Mouse (Mus musculus) liver, embryonic 13.5 days (tissue): Measurements from ENCODE around the gene Suclg2. TPM values are rescaled to one million over a fixed set of nuclear protein-coding genes. Genes with fewer than 3 reads are reported as not detected.
"Not testable (repeated sequence)": the region's sequence is repeated elsewhere in the genome, so short reads cannot be mapped to it uniquely, and the experiment has no call there.

Source experiments
- ATAC-seq: fragments of 200-750 bp; cut with Nextera tagmentation; 2 replicates; pipeline ENCODE4 v1.8.0; 2017; ENCODE audit warnings: low read depth, mild to moderate bottlenecking, moderate number of reproducible peaks, moderate library complexity
- DNase-seq: peaks from one replicate; pipeline ENCODE4 v3.0.0; 2022
- H3K27ac ChIP-seq: fragments of 300-500 bp; sonication (generic); 2 replicates; pipeline ENCODE4 v1.5.1; 2015; ENCODE audit warnings: moderate library complexity, mild to moderate bottlenecking, inconsistent platforms
- H3K27me3 ChIP-seq: fragments of 300-500 bp; sonication (generic); 2 replicates; pipeline ENCODE4 v1.6.1; 2015; ENCODE audit warnings: mild to moderate bottlenecking, inconsistent platforms
- H3K36me3 ChIP-seq: fragments of 300-500 bp; sonication (generic); 2 replicates; pipeline ENCODE4 v1.6.1; 2015; ENCODE audit warnings: mild to moderate bottlenecking, inconsistent platforms
- H3K4me1 ChIP-seq: fragments of 300-500 bp; sonication (generic); replicated peaks from 2 replicates; pipeline ENCODE4 v1.6.1; 2015; ENCODE audit warnings: inconsistent platforms
- H3K4me2 ChIP-seq: fragments of 300-500 bp; sonication (generic); 2 replicates; pipeline ENCODE4 v1.6.1; 2015; ENCODE audit warnings: inconsistent platforms, mild to moderate bottlenecking, moderate library complexity
- H3K4me3 ChIP-seq: fragments of 300-500 bp; sonication (generic); replicated peaks from 2 replicates; pipeline ENCODE4 v1.5.1; 2015; ENCODE audit warnings: mild to moderate bottlenecking, inconsistent platforms
- H3K9ac ChIP-seq: fragments of 300-500 bp; sonication (generic); 2 replicates; pipeline ENCODE4 v1.6.1; 2015; ENCODE audit warnings: mild to moderate bottlenecking, inconsistent platforms
- H3K9me3 ChIP-seq: fragments of 300-500 bp; sonication (generic); replicated peaks from 2 replicates; pipeline ENCODE4 v1.6.1; 2016; ENCODE audit warnings: inconsistent platforms
- WGBS: fragments of 180-500 bp; shearing (Covaris S2); methylation state at CpG from one replicate; pipeline ENCODE4 v1.1.7; 2015; ENCODE audit not compliant: insufficient replicate concordance; 5-methylcytosine and 5-hydroxymethylcytosine counted together
- polyA plus RNA-seq: library from polyadenylated mRNA; unstranded; fragments of >200 nt; fragmentation: Nextera tagmentation; extraction: Ambion mirVana; gene quantifications from 2 replicates; pipeline ENCODE4 v1.2.1, GENCODE M21; 2015

Suclg2 gene
- polyA plus RNA-seq, 1 experiment from 2014 or later = 40.6 TPM

GRCm38 (mm10) chr6:95620804-95621203 is 97.8 kb downstream of the Suclg2 start:
- no peak overlapping the region for H3K27ac ChIP-seq
- H3K4me1 ChIP-seq = peaks cover 3% of the 10 kb centered on the region
- no peak overlapping the region for H3K4me2 ChIP-seq
- H3K27me3 ChIP-seq = no peaks in the 10 kb centered on the region
- no peak overlapping the region for H3K9ac ChIP-seq
- no peak for ATAC-seq
- no peak for DNase-seq
- 59% methylated on average over 4 of the region's 4 CpGs for WGBS
- H3K36me3 ChIP-seq = no peaks in the 10 kb centered on the region
- H3K4me3 ChIP-seq = no peak overlapping the region
- no peaks in the 10 kb centered on the region for H3K9me3 ChIP-seq

- no peak for ATAC-seq
- H3K27me3 ChIP-seq = no peaks in the 10 kb centered on the region
Observed at GRCm38 (mm10) chr6:95619817-95620216, 98.8 kb downstream of the Suclg2 start.

GRCm38 (mm10) chr6:95618434-95618833 is 100.2 kb downstream of the Suclg2 start:
- ATAC-seq (no peak), DNase-seq (no peak)
- Histone ChIP-seq H3K27me3 (no peaks in the 10 kb centered on the region), H3K36me3 (no peaks in the 10 kb centered on the region), H3K4me2 (no peak overlapping the region), H3K27ac (no peak overlapping the region), H3K4me3 (no peak overlapping the region), H3K4me1 (peaks cover 3% of the 10 kb centered on the region), H3K9me3 (no peaks in the 10 kb centered on the region), H3K9ac (no peak overlapping the region)
- WGBS = 65% methylated on average over 4 of the region's 4 CpGs

More at GRCm38 (mm10) chr6:95619817-95620216, 98.8 kb downstream of the Suclg2 start:
- Histone ChIP-seq H3K9me3 (no peaks in the 10 kb centered on the region), H3K4me2 (no peak overlapping the region), H3K27ac (no peak overlapping the region), H3K36me3 (no peaks in the 10 kb centered on the region), H3K4me3 (no peak overlapping the region), H3K9ac (no peak overlapping the region), H3K4me1 (peaks cover 3% of the 10 kb centered on the region)
- DNase-seq = no peak

GRCm38 (mm10) chr6:95613228-95613627 is 105.4 kb downstream of the Suclg2 start:
- Histone ChIP-seq H3K4me3 (no peak overlapping the region), H3K27me3 (no peaks in the 10 kb centered on the region), H3K4me2 (no peak overlapping the region), H3K9me3 (no peaks in the 10 kb centered on the region), H3K4me1 (peaks cover 6% of the 10 kb centered on the region), H3K9ac (no peak overlapping the region), H3K27ac (no peak overlapping the region), H3K36me3 (no peaks in the 10 kb centered on the region)
- no peak for ATAC-seq
- DNase-seq = no peak
- 75% methylated on average over 3 of the region's 3 CpGs for WGBS

- Histone ChIP-seq H3K36me3 (no peaks in the 10 kb centered on the region), H3K4me1 (peaks cover 12% of the 10 kb centered on the region), H3K4me3 (no peak overlapping the region), H3K27ac (no peak overlapping the region), H3K9me3 (no peaks in the 10 kb centered on the region), H3K4me2 (no peak overlapping the region), H3K9ac (no peak overlapping the region), H3K27me3 (no peaks in the 10 kb centered on the region)
- no peak for ATAC-seq
- DNase-seq = no peak
- WGBS = 72% methylated on average over 3 of the region's 3 CpGs
Observed at GRCm38 (mm10) chr6:95612412-95613022, 106.1 kb downstream of the Suclg2 start.

- 44% methylated on average over 3 of the region's 3 CpGs for WGBS
Observed at GRCm38 (mm10) chr6:95611059-95611458, 107.5 kb downstream of the Suclg2 start.

GRCm38 (mm10) chr6:95608123-95608522 is 110.5 kb downstream of the Suclg2 start:
- peaks cover 14% of the 10 kb centered on the region for H3K4me1 ChIP-seq
- ATAC-seq (peak; percentile 47; the same call in 1 of the 2 replicates), DNase-seq (no peak)
- peak overlapping the region; percentile 29; the same call in 1 of the 2 replicates for H3K27ac ChIP-seq
- no peak overlapping the region for H3K9ac ChIP-seq
- H3K4me3 ChIP-seq = no peak overlapping the region
- 66% methylated on average over 3 of the region's 3 CpGs for WGBS
- H3K36me3 ChIP-seq = no peaks in the 10 kb centered on the region
- no peak overlapping the region for H3K4me2 ChIP-seq
- H3K9me3 ChIP-seq = no peaks in the 10 kb centered on the region
- no peaks in the 10 kb centered on the region for H3K27me3 ChIP-seq

More at GRCm38 (mm10) chr6:95611059-95611458, 107.5 kb downstream of the Suclg2 start:
- Histone ChIP-seq H3K27me3 (no peaks in the 10 kb centered on the region), H3K4me3 (no peak overlapping the region), H3K36me3 (no peaks in the 10 kb centered on the region), H3K9me3 (no peaks in the 10 kb centered on the region), H3K27ac (no peak overlapping the region), H3K4me1 (peaks cover 14% of the 10 kb centered on the region), H3K9ac (no peak overlapping the region), H3K4me2 (no peak overlapping the region)
- no peak for ATAC-seq
- no peak for DNase-seq

- not testable (repeated sequence) for H3K4me2 ChIP-seq, H3K36me3 ChIP-seq, H3K4me1 ChIP-seq, H3K4me3 ChIP-seq, H3K9ac ChIP-seq, H3K9me3 ChIP-seq, H3K27ac ChIP-seq, ATAC-seq, H3K27me3 ChIP-seq, DNase-seq
- WGBS = 80% methylated on average over 8 of the region's 8 CpGs
Observed at GRCm38 (mm10) chr6:95600731-95601130, 117.9 kb downstream of the Suclg2 start.

GRCm38 (mm10) chr6:95596766-95597750 is 121.5 kb downstream of the Suclg2 start:
- Histone ChIP-seq H3K4me1 (0 out of 2 replicates have a peak, but pooled peaks cover 7% of the 10 kb centered on the region), H3K27me3 (no peaks in the 10 kb centered on the region), H3K9me3 (no peaks in the 10 kb centered on the region), H3K36me3 (peaks cover 9% of the 10 kb centered on the region), H3K4me2 (no peak overlapping the region), H3K4me3 (no peak overlapping the region), H3K27ac (no peak overlapping the region), H3K9ac (no peak overlapping the region)
- 76% methylated on average over 15 of the region's 15 CpGs for WGBS
- ATAC-seq (no peak), DNase-seq (no peak)

- H3K36me3 ChIP-seq = peaks cover 9% of the 10 kb centered on the region
- 48% methylated on average over 2 of the region's 2 CpGs for WGBS
- DNase-seq (no peak), ATAC-seq (no peak)
- no peak overlapping the region for H3K4me3 ChIP-seq
- H3K27me3 ChIP-seq = no peaks in the 10 kb centered on the region
- H3K9ac ChIP-seq = no peak overlapping the region
- H3K9me3 ChIP-seq = no peaks in the 10 kb centered on the region
- H3K27ac ChIP-seq = no peak overlapping the region
- 0 out of 2 replicates have a peak, but pooled peaks cover 7% of the 10 kb centered on the region for H3K4me1 ChIP-seq
- no peak overlapping the region for H3K4me2 ChIP-seq
Observed at GRCm38 (mm10) chr6:95595852-95596251, 122.7 kb downstream of the Suclg2 start.

- Histone ChIP-seq H3K4me1 (0 out of 2 replicates have a peak, but pooled peaks cover 7% of the 10 kb centered on the region), H3K4me3 (no peak overlapping the region), H3K9me3 (no peaks in the 10 kb centered on the region), H3K9ac (no peak overlapping the region), H3K36me3 (peaks cover 9% of the 10 kb centered on the region), H3K4me2 (no peak overlapping the region), H3K27me3 (no peaks in the 10 kb centered on the region), H3K27ac (no peak overlapping the region)
- WGBS = 69% methylated on average over 4 of the region's 4 CpGs
- no peak for DNase-seq
- ATAC-seq = no peak
Observed at GRCm38 (mm10) chr6:95594239-95594638, 124.4 kb downstream of the Suclg2 start.
